Mouse (Mus musculus) brain, embryonic 14.5 days (tissue): ENCODE data around the gene Lyst.

Experiments
- CTCF ChIP-seq: fragments of 200-500 bp; IDR thresholded peaks from 2 replicates; pipeline ENCODE4 v1.5.1; 2012; ENCODE audit warnings: inconsistent platforms, mild to moderate bottlenecking, moderate library complexity, borderline replicate concordance; ENCODE audit not compliant: insufficient read depth, insufficient read length; ENCODE audit errors: extremely low read depth
- POLR2A ChIP-seq: fragments of 200-500 bp; IDR thresholded peaks from 2 replicates; pipeline ENCODE4 v1.6.1; 2012; ENCODE audit warnings: mild to moderate bottlenecking, inconsistent platforms, borderline replicate concordance; ENCODE audit not compliant: poor library complexity, insufficient read depth, insufficient read length, severe bottlenecking; ENCODE audit errors: extremely low read depth

- TF ChIP-seq CTCF (no peak), POLR2A (no peak)
Observed at GRCm38 (mm10) chr13:13634706-13635105, 44.5 kb downstream of the Lyst start.
